Mouse (Mus musculus): ENCODE results near the gene Slco2b1. TPM values are rescaled to one million over a fixed set of nuclear protein-coding genes. Genes with fewer than 3 reads are reported as not detected.
A peak's percentile ranks its signal among the peaks of the same experiment; 100 is the strongest.

Slco2b1 gene
- polyA plus RNA-seq, 1 experiment from 2014 or later, result 3.8 TPM

- H3K4me2 ChIP-seq (replicated peaks), result no peak overlapping the region
- H3K36me3 ChIP-seq, result no peaks in the 10 kb centered on the region
- H3K4me3 ChIP-seq, result no peak overlapping the region
- 86% methylated on average over 7 of the region's 7 CpGs for WGBS
- no peak overlapping the region for H3K9ac ChIP-seq
- H3K27me3 ChIP-seq, result no peaks in the 10 kb centered on the region
- H3K4me1 ChIP-seq, result peaks cover 4% of the 10 kb centered on the region; the same call in 1 of the 2 replicates
- ATAC-seq (ENCODE audit: low FRiP score), result no peak
- no peaks in the 10 kb centered on the region for H3K9me3 ChIP-seq (replicated peaks)
- no peak overlapping the region for H3K27ac ChIP-seq
These were observed 20.3 kb downstream of the Slco2b1 start for GRCm38 (mm10) chr7:99690819-99691218.

- Histone ChIP-seq H3K9ac (no peak overlapping the region), H3K9me3 (replicated peaks) (no peaks in the 10 kb centered on the region), H3K27ac (no peak overlapping the region), H3K4me3 (no peak overlapping the region), H3K36me3 (no peaks in the 10 kb centered on the region), H3K27me3 (no peaks in the 10 kb centered on the region), H3K4me1 (no peaks in the 10 kb centered on the region), H3K4me2 (replicated peaks) (no peak overlapping the region)
- ATAC-seq (ENCODE audit: low FRiP score), result no peak
- 70% methylated on average over 4 of the region's 4 CpGs for WGBS
These were observed 27.1 kb downstream of the Slco2b1 start for GRCm38 (mm10) chr7:99684086-99684485.

GRCm38 (mm10) chr7:99680771-99681170, 30.4 kb downstream of the Slco2b1 start:
- Histone ChIP-seq H3K4me3 (no peak overlapping the region), H3K4me2 (replicated peaks) (no peak overlapping the region), H3K27ac (no peak overlapping the region), H3K4me1 (no peaks in the 10 kb centered on the region), H3K9ac (no peak overlapping the region), H3K9me3 (replicated peaks) (no peaks in the 10 kb centered on the region), H3K27me3 (no peaks in the 10 kb centered on the region), H3K36me3 (no peaks in the 10 kb centered on the region)
- WGBS, result 75% methylated on average over 5 of the region's 5 CpGs
- ATAC-seq (ENCODE audit: low FRiP score), result no peak

GRCm38 (mm10) chr7:99674890-99675289, 36.2 kb downstream of the Slco2b1 start:
- Histone ChIP-seq H3K9ac (no peak overlapping the region), H3K36me3 (no peaks in the 10 kb centered on the region), H3K4me3 (no peak overlapping the region), H3K4me2 (replicated peaks) (no peak overlapping the region), H3K9me3 (replicated peaks) (no peaks in the 10 kb centered on the region), H3K27ac (no peak overlapping the region), H3K4me1 (no peaks in the 10 kb centered on the region), H3K27me3 (no peaks in the 10 kb centered on the region)
- ATAC-seq (ENCODE audit: low FRiP score), result no peak
- WGBS, result 83% methylated on average over 3 of the region's 3 CpGs

- no peak overlapping the region for H3K9ac ChIP-seq
- H3K4me2 ChIP-seq (replicated peaks), result no peak overlapping the region
- WGBS, result 78% methylated on average over 5 of the region's 5 CpGs
- H3K27ac ChIP-seq, result no peak overlapping the region
- no peak for ATAC-seq (ENCODE audit: low FRiP score)
- no peak overlapping the region for H3K4me3 ChIP-seq
- no peaks in the 10 kb centered on the region for H3K9me3 ChIP-seq (replicated peaks)
- H3K36me3 ChIP-seq, result no peaks in the 10 kb centered on the region
- peaks cover 2% of the 10 kb centered on the region; the same call in 1 of the 2 replicates for H3K4me1 ChIP-seq
- no peaks in the 10 kb centered on the region for H3K27me3 ChIP-seq
These were observed 36.9 kb downstream of the Slco2b1 start for GRCm38 (mm10) chr7:99674209-99674608.

GRCm38 (mm10) chr7:99673188-99673587, 38.0 kb downstream of the Slco2b1 start:
- no peaks in the 10 kb centered on the region for H3K27me3 ChIP-seq
- no peak overlapping the region for H3K9ac ChIP-seq
- WGBS, result 79% methylated on average over 8 of the region's 8 CpGs
- H3K9me3 ChIP-seq (replicated peaks), result no peaks in the 10 kb centered on the region
- no peak for ATAC-seq (ENCODE audit: low FRiP score)
- no peak overlapping the region for H3K4me2 ChIP-seq (replicated peaks)
- no peak overlapping the region for H3K27ac ChIP-seq
- no peak overlapping the region for H3K4me3 ChIP-seq
- H3K36me3 ChIP-seq, result no peaks in the 10 kb centered on the region
- H3K4me1 ChIP-seq, result peaks cover 9% of the 10 kb centered on the region

GRCm38 (mm10) chr7:99671544-99672435, 39.4 kb downstream of the Slco2b1 start:
- Histone ChIP-seq H3K9ac (no peak overlapping the region), H3K36me3 (no peaks in the 10 kb centered on the region), H3K4me1 (peaks cover 9% of the 10 kb centered on the region), H3K27ac (no peak overlapping the region), H3K4me3 (no peak overlapping the region), H3K4me2 (replicated peaks) (no peak overlapping the region), H3K9me3 (replicated peaks) (no peaks in the 10 kb centered on the region), H3K27me3 (no peaks in the 10 kb centered on the region)
- WGBS, result 86% methylated on average over 9 of the region's 9 CpGs
- ATAC-seq (ENCODE audit: low FRiP score), result no peak

GRCm38 (mm10) chr7:99670915-99671314, 40.2 kb downstream of the Slco2b1 start:
- no peak overlapping the region for H3K27ac ChIP-seq
- WGBS, result 82% methylated on average over 4 of the region's 4 CpGs
- no peak overlapping the region for H3K9ac ChIP-seq
- no peaks in the 10 kb centered on the region for H3K36me3 ChIP-seq
- H3K4me3 ChIP-seq, result no peak overlapping the region
- H3K4me1 ChIP-seq, result peaks cover 9% of the 10 kb centered on the region
- ATAC-seq (ENCODE audit: low FRiP score), result no peak
- no peaks in the 10 kb centered on the region for H3K9me3 ChIP-seq (replicated peaks)
- H3K4me2 ChIP-seq (replicated peaks), result no peak overlapping the region
- H3K27me3 ChIP-seq, result no peaks in the 10 kb centered on the region

- Histone ChIP-seq H3K27me3 (peaks cover 2% of the 10 kb centered on the region; the same call in 1 of the 2 replicates), H3K27ac (no peak overlapping the region), H3K36me3 (no peaks in the 10 kb centered on the region), H3K4me1 (peaks cover 20% of the 10 kb centered on the region), H3K4me3 (no peak overlapping the region), H3K4me2 (replicated peaks) (no peak overlapping the region), H3K9me3 (replicated peaks) (no peaks in the 10 kb centered on the region), H3K9ac (no peak overlapping the region)
- 26% methylated on average over 4 of the region's 4 CpGs for WGBS
- peak; percentile 50; the same call in 1 of the 2 replicates for ATAC-seq (ENCODE audit: low FRiP score)
These were observed 42.3 kb downstream of the Slco2b1 start for GRCm38 (mm10) chr7:99668802-99669201.

GRCm38 (mm10) chr7:99667096-99667495, 44.0 kb downstream of the Slco2b1 start:
- no peak overlapping the region for H3K4me2 ChIP-seq (replicated peaks)
- H3K4me3 ChIP-seq, result no peak overlapping the region
- no peak overlapping the region for H3K27ac ChIP-seq
- WGBS, result 86% methylated on average over 16 of the region's 16 CpGs
- H3K27me3 ChIP-seq, result peaks cover 2% of the 10 kb centered on the region; the same call in 1 of the 2 replicates
- ATAC-seq (ENCODE audit: low FRiP score), result no peak
- no peaks in the 10 kb centered on the region for H3K36me3 ChIP-seq
- H3K9me3 ChIP-seq (replicated peaks), result no peaks in the 10 kb centered on the region
- H3K4me1 ChIP-seq, result peaks cover 20% of the 10 kb centered on the region
- no peak overlapping the region for H3K9ac ChIP-seq

- Histone ChIP-seq H3K4me2 (replicated peaks) (no peak overlapping the region), H3K4me3 (no peak overlapping the region), H3K9me3 (replicated peaks) (no peaks in the 10 kb centered on the region), H3K9ac (no peak overlapping the region), H3K36me3 (no peaks in the 10 kb centered on the region), H3K27ac (no peak overlapping the region), H3K27me3 (peaks cover 2% of the 10 kb centered on the region; the same call in 1 of the 2 replicates), H3K4me1 (peaks cover 20% of the 10 kb centered on the region)
- WGBS, result 94% methylated on average over 10 of the region's 10 CpGs
- ATAC-seq (ENCODE audit: low FRiP score), result no peak
These were observed 45.2 kb downstream of the Slco2b1 start for GRCm38 (mm10) chr7:99665731-99666452.
